Mouse (Mus musculus): Measurements from ENCODE around the gene Agbl2.

- TF ChIP-seq CTCF (IDR thresholded peaks at IDR 0.05; ENCODE audit: low read depth, low read length) (no peak), POLR2A (IDR thresholded peaks at IDR 0.05; ENCODE audit: borderline replicate concordance, low read depth, low read length) (no peak)
These were observed 17.4 kb upstream of the Agbl2 start for GRCm38 (mm10) chr2:90765123-90765522.

Measured in bone marrow macrophage, adult 2 months (primary cell).